Mouse (Mus musculus): Measurements from ENCODE around the gene Gm11492. TPM values are rescaled to one million over a fixed set of nuclear protein-coding genes. Genes with fewer than 3 reads are reported as not detected.

The Gm11492 gene
- polyA plus RNA-seq, 1 experiment: not detected

GRCm38 (mm10) chr11:87527990-87528389 is 38.5 kb upstream of the Gm11492 start:
- H3K36me3 ChIP-seq (ENCODE audit: control insufficient read depth, insufficient read depth): no peaks in the 10 kb centered on the region
- H3K79me2 ChIP-seq (ENCODE audit: control insufficient read depth, insufficient read depth): no peaks in the 10 kb centered on the region
- no peak overlapping the region for H3K4me3 ChIP-seq (ENCODE audit: insufficient read depth, poor library complexity, severe bottlenecking)
- no peaks in the 10 kb centered on the region for H3K79me3 ChIP-seq (ENCODE audit: low read depth)
- TF ChIP-seq CEBPB (IDR thresholded peaks at IDR 0.05; ENCODE audit: low read depth) (no peak), MYOD1 (IDR thresholded peaks at IDR 0.05; ENCODE audit: control insufficient read depth, insufficient read length, low read depth) (no peak), CTCF (IDR thresholded peaks at IDR 0.05; ENCODE audit: control insufficient read depth, insufficient read depth, insufficient read length) (no peak), USF1 (IDR thresholded peaks at IDR 0.05; ENCODE audit: low read depth) (no peak), MAX (IDR thresholded peaks at IDR 0.05) (no peak), FOSL1 (IDR thresholded peaks at IDR 0.05; ENCODE audit: insufficient read depth, low read length, poor library complexity, severe bottlenecking) (no peak), MYOG (IDR thresholded peaks at IDR 0.05; ENCODE audit: control insufficient read depth, extremely low read depth, insufficient read length) (no peak)
- peaks cover 26% of the 10 kb centered on the region for H3K27me3 ChIP-seq (ENCODE audit: control insufficient read depth, insufficient read depth, insufficient read length)
- no peak overlapping the region for H3ac ChIP-seq (ENCODE audit: control insufficient read depth, insufficient read length, low read depth)

DNA sequence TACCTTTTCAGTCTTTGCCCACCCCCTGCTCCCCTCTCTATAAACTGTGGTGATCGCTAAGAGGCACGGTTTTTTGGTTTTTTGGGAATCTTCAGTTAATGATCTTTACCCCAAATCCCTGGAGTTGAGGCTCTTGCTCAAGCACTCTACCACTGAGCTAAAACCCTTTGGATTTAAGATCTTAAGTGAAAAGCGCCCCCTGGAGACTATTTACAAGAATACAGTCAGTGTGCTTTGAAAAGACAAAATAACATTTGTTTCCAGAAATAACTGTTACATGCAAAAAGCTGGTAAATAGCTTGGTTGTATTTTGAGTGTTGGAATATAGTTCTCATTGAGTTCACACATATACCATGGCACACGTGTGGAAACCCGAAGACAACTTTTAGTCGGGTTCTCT is 34.8 kb upstream of the Gm11492 start:
- Histone ChIP-seq H3ac (ENCODE audit: control insufficient read depth, insufficient read length, low read depth) (no peak overlapping the region), H3K27me3 (ENCODE audit: control insufficient read depth, insufficient read depth, insufficient read length) (peaks cover 13% of the 10 kb centered on the region), H3K36me3 (ENCODE audit: control insufficient read depth, insufficient read depth) (no peaks in the 10 kb centered on the region), H3K79me2 (ENCODE audit: control insufficient read depth, insufficient read depth) (no peaks in the 10 kb centered on the region), H3K4me3 (ENCODE audit: insufficient read depth, poor library complexity, severe bottlenecking) (no peak overlapping the region), H3K79me3 (ENCODE audit: low read depth) (no peaks in the 10 kb centered on the region)
- TF ChIP-seq CEBPB (IDR thresholded peaks at IDR 0.05; ENCODE audit: low read depth) (no peak), FOSL1 (IDR thresholded peaks at IDR 0.05; ENCODE audit: insufficient read depth, low read length, poor library complexity, severe bottlenecking) (no peak), MAX (IDR thresholded peaks at IDR 0.05) (no peak), MYOG (IDR thresholded peaks at IDR 0.05; ENCODE audit: control insufficient read depth, extremely low read depth, insufficient read length) (no peak), MYOD1 (IDR thresholded peaks at IDR 0.05; ENCODE audit: control insufficient read depth, insufficient read length, low read depth) (no peak), CTCF (IDR thresholded peaks at IDR 0.05; ENCODE audit: control insufficient read depth, insufficient read depth, insufficient read length) (no peak), USF1 (IDR thresholded peaks at IDR 0.05; ENCODE audit: low read depth) (no peak)

DNA sequence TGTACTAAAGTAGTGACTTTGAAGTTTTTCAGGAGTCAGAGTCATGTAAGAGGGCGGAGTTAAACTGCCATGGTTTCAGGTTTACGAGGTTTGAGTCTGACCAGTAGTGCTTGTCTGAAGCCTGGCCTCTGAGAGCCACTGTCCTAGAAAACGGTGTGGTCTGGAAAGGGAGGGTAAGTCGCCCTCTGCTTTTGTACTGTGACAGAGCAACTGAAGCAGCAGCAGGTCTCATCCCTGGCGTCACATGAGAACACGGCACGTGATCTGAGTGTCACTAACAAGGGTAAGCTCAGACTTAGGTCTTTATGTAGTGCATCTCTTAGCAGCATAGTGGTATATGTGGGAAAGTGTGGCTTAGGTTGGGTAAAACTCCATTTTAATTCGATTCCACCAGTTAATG is 24.2 kb upstream of the Gm11492 start:
- Histone ChIP-seq H3ac (ENCODE audit: control insufficient read depth, insufficient read length, low read depth) (no peak overlapping the region), H3K79me2 (ENCODE audit: control insufficient read depth, insufficient read depth) (no peaks in the 10 kb centered on the region), H3K4me3 (ENCODE audit: insufficient read depth, poor library complexity, severe bottlenecking) (no peak overlapping the region), H3K36me3 (ENCODE audit: control insufficient read depth, insufficient read depth) (no peaks in the 10 kb centered on the region), H3K79me3 (ENCODE audit: low read depth) (no peaks in the 10 kb centered on the region), H3K27me3 (ENCODE audit: control insufficient read depth, insufficient read depth, insufficient read length) (peaks cover 6% of the 10 kb centered on the region)
- TF ChIP-seq CTCF (IDR thresholded peaks at IDR 0.05; ENCODE audit: control insufficient read depth, insufficient read depth, insufficient read length) (no peak), USF1 (IDR thresholded peaks at IDR 0.05; ENCODE audit: low read depth) (peak; percentile 66)

DNA sequence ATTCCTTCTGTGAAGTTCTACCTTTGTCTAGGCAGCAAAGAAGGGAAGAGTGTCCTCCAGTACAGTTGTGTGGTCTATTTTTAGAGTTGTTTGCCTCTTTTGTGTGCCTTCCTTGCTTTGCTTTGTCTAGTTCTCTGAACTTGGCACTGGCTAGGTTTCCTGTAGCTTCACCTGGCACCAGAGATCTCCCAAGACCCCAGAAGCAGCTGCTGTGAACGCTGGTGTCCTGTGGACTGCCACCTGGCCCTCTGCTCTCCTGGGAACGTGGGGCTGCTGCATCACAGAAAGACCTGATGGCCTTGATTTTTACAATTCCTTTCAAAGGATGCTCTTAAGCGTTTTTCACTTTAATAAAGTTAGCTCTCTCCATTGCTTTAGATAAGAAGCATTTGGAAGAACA is 23.5 kb upstream of the Gm11492 start:
- no peaks in the 10 kb centered on the region for H3K79me3 ChIP-seq (ENCODE audit: low read depth)
- no peaks in the 10 kb centered on the region for H3K36me3 ChIP-seq (ENCODE audit: control insufficient read depth, insufficient read depth)
- H3ac ChIP-seq (ENCODE audit: control insufficient read depth, insufficient read length, low read depth): no peak overlapping the region
- no peak overlapping the region for H3K4me3 ChIP-seq (ENCODE audit: insufficient read depth, poor library complexity, severe bottlenecking)
- H3K79me2 ChIP-seq (ENCODE audit: control insufficient read depth, insufficient read depth): no peaks in the 10 kb centered on the region
- peaks cover 8% of the 10 kb centered on the region for H3K27me3 ChIP-seq (ENCODE audit: control insufficient read depth, insufficient read depth, insufficient read length)
- TF ChIP-seq USF1 (IDR thresholded peaks at IDR 0.05; ENCODE audit: low read depth) (no peak), CEBPB (IDR thresholded peaks at IDR 0.05; ENCODE audit: low read depth) (no peak), FOSL1 (IDR thresholded peaks at IDR 0.05; ENCODE audit: insufficient read depth, low read length, poor library complexity, severe bottlenecking) (no peak), MAX (IDR thresholded peaks at IDR 0.05) (no peak), CTCF (IDR thresholded peaks at IDR 0.05; ENCODE audit: control insufficient read depth, insufficient read depth, insufficient read length) (no peak), MYOD1 (IDR thresholded peaks at IDR 0.05; ENCODE audit: control insufficient read depth, insufficient read length, low read depth) (no peak), MYOG (IDR thresholded peaks at IDR 0.05; ENCODE audit: control insufficient read depth, extremely low read depth, insufficient read length) (no peak)

GRCm38 (mm10) chr11:87553342-87553741 is 13.1 kb upstream of the Gm11492 start:
- Histone ChIP-seq H3ac (ENCODE audit: control insufficient read depth, insufficient read length, low read depth) (no peak overlapping the region), H3K4me3 (ENCODE audit: insufficient read depth, poor library complexity, severe bottlenecking) (no peak overlapping the region), H3K79me3 (ENCODE audit: low read depth) (no peaks in the 10 kb centered on the region), H3K36me3 (ENCODE audit: control insufficient read depth, insufficient read depth) (no peaks in the 10 kb centered on the region), H3K79me2 (ENCODE audit: control insufficient read depth, insufficient read depth) (no peaks in the 10 kb centered on the region), H3K27me3 (ENCODE audit: control insufficient read depth, insufficient read depth, insufficient read length) (peaks cover 28% of the 10 kb centered on the region)
- TF ChIP-seq CEBPB (IDR thresholded peaks at IDR 0.05; ENCODE audit: low read depth): no peak
- no peak for TF ChIP-seq MYOG (IDR thresholded peaks at IDR 0.05; ENCODE audit: control insufficient read depth, extremely low read depth, insufficient read length)
- no peak for TF ChIP-seq CTCF (IDR thresholded peaks at IDR 0.05; ENCODE audit: control insufficient read depth, insufficient read depth, insufficient read length)
- TF ChIP-seq FOSL1 (IDR thresholded peaks at IDR 0.05; ENCODE audit: insufficient read depth, low read length, poor library complexity, severe bottlenecking): no peak
- TF ChIP-seq MYOD1 (IDR thresholded peaks at IDR 0.05; ENCODE audit: control insufficient read depth, insufficient read length, low read depth): no peak
- no peak for TF ChIP-seq MAX (IDR thresholded peaks at IDR 0.05)

- Histone ChIP-seq H3ac (ENCODE audit: control insufficient read depth, insufficient read length, low read depth) (no peak overlapping the region), H3K27me3 (ENCODE audit: control insufficient read depth, insufficient read depth, insufficient read length) (peaks cover 23% of the 10 kb centered on the region), H3K4me3 (ENCODE audit: insufficient read depth, poor library complexity, severe bottlenecking) (no peak overlapping the region), H3K79me2 (ENCODE audit: control insufficient read depth, insufficient read depth) (no peaks in the 10 kb centered on the region), H3K36me3 (ENCODE audit: control insufficient read depth, insufficient read depth) (no peaks in the 10 kb centered on the region), H3K79me3 (ENCODE audit: low read depth) (no peaks in the 10 kb centered on the region)
- TF ChIP-seq CEBPB (IDR thresholded peaks at IDR 0.05; ENCODE audit: low read depth): no peak
Measured at GRCm38 (mm10) chr11:87554386-87554785, 12.1 kb upstream of the Gm11492 start.
